In genomic region chr17:32445016-32445415, GRCm38 (mm10) we compare ENCODE assay signal across 18 mouse cellular contexts. TPM values are rescaled to one million over a fixed set of nuclear protein-coding genes. Genes with fewer than 3 reads are reported as not detected.
DNase-seq lines count a peak whose midpoint lies in the region; ATAC-seq and TF ChIP-seq lines count a peak whose summit lies in the region.
"Had no signal": no experiment of that assay in that cellular context is flagged by ENCODE, and none has a peak within 500 bp of the region (broad histone marks: within the 10 kb centered on the region; RNA-seq: fewer than 3 reads in every experiment).

No protein-coding gene starts in this region.

- H3K9ac ChIP-seq in midbrain, embryonic 15.5 days, result no peak overlapping the region
- H3K9ac ChIP-seq: embryonic facial prominence, embryonic 15.5 days; forebrain, embryonic 15.5 days; hindbrain, embryonic 13.5 days; liver, embryonic 12.5 days had no signal

- H3K4me2 ChIP-seq in midbrain, embryonic 15.5 days, result no peak overlapping the region
- H3K4me2 ChIP-seq: embryonic facial prominence, embryonic 15.5 days; forebrain, embryonic 15.5 days; hindbrain, embryonic 13.5 days; liver, embryonic 12.5 days had no signal

- WGBS in thymus, adult 2 months, result 87% methylated on average over 5 of the region's 5 CpGs
- 89% methylated on average over 5 of the region's 5 CpGs for WGBS in midbrain, embryonic 15.5 days

- peak; percentile 68 for DNase-seq in adrenal gland, postnatal 10 days
- DNase-seq in adrenal gland, adult 18-20 months (ENCODE audit: low spot score in 2 of 2), result no peak
- DNase-seq in lung, postnatal 14 days, result peak; percentile 8
- no peak for DNase-seq in lung, postnatal 25 days (ENCODE audit: low spot score)
- DNase-seq in gastrocnemius, postnatal 14 days, result peak; percentile 31
- peak; percentile 18 for DNase-seq in ovary, postnatal 36 days (ENCODE audit: low spot score)
- DNase-seq in thymus, adult 2 months, result no peak
- DNase-seq: cerebellum, postnatal 36 days; kidney, adult 18-20 months had no signal

- H3K36me3 ChIP-seq in thymus, adult 2 months (ENCODE audit: control insufficient read depth, insufficient read depth, low read length), result no peaks in the 10 kb centered on the region
- no peaks in the 10 kb centered on the region for H3K36me3 ChIP-seq in midbrain, embryonic 15.5 days (replicated peaks)
- H3K36me3 ChIP-seq: embryonic facial prominence, embryonic 15.5 days; forebrain, embryonic 15.5 days; hindbrain, embryonic 13.5 days; liver, embryonic 12.5 days had no signal

- no peaks in the 10 kb centered on the region for H3K27me3 ChIP-seq in thymus, adult 2 months (ENCODE audit: control insufficient read depth, insufficient read depth, low read length)
- H3K27me3 ChIP-seq in midbrain, embryonic 15.5 days (replicated peaks), result no peaks in the 10 kb centered on the region
- H3K27me3 ChIP-seq: embryonic facial prominence, embryonic 15.5 days; forebrain, embryonic 15.5 days; hindbrain, embryonic 13.5 days had no signal

- no peak for TF ChIP-seq POLR2A in thymus, adult 2 months (IDR thresholded peaks at IDR 0.05; ENCODE audit: control insufficient read depth, extremely low read depth, insufficient read depth, low read length, poor library complexity)

- H3K27ac ChIP-seq in thymus, adult 2 months (ENCODE audit: control insufficient read depth, insufficient read depth, low read length), result no peak overlapping the region; the same call in 1 of the 2 replicates
- no peak overlapping the region for H3K27ac ChIP-seq in midbrain, embryonic 15.5 days
- H3K27ac ChIP-seq: embryonic facial prominence, embryonic 15.5 days; forebrain, embryonic 15.5 days; hindbrain, embryonic 13.5 days; liver, embryonic 12.5 days had no signal

- no peaks in the 10 kb centered on the region for H3K4me1 ChIP-seq in thymus, adult 2 months (replicated peaks; ENCODE audit: control insufficient read depth, insufficient read depth, low read length)
- H3K4me1 ChIP-seq in midbrain, embryonic 15.5 days, result no peaks in the 10 kb centered on the region
- H3K4me1 ChIP-seq: embryonic facial prominence, embryonic 15.5 days; forebrain, embryonic 15.5 days; hindbrain, embryonic 13.5 days; liver, embryonic 12.5 days had no signal

- H3K4me3 ChIP-seq in thymus, adult 2 months (ENCODE audit: control insufficient read depth, insufficient read depth, low read length), result no peak overlapping the region
- H3K4me3 ChIP-seq in midbrain, embryonic 15.5 days, result no peak overlapping the region
- H3K4me3 ChIP-seq: embryonic facial prominence, embryonic 15.5 days; forebrain, embryonic 15.5 days; hindbrain, embryonic 13.5 days; liver, embryonic 12.5 days had no signal

- no peak for ATAC-seq in midbrain, embryonic 15.5 days (replicated peaks)
- ATAC-seq: forebrain, embryonic 15.5 days; liver, embryonic 12.5 days had no signal

- intact Hi-C loops in gastrocnemius, postnatal 14 days (cut with DNase I; ENCODE audit: low total_unique reads), result no loop called here

- H3K9me3 ChIP-seq in midbrain, embryonic 15.5 days, result no peaks in the 10 kb centered on the region
- H3K9me3 ChIP-seq: embryonic facial prominence, embryonic 15.5 days; hindbrain, embryonic 13.5 days had no signal

- no peak for TF ChIP-seq CTCF in thymus, adult 2 months (IDR thresholded peaks at IDR 0.05; ENCODE audit: borderline replicate concordance, control insufficient read depth, extremely low read depth, insufficient read depth, low read length, poor library complexity)

RNA-seq across cellular contexts. Expression of gene Cyp4f39, which starts 7.5 kb away (rescaled TPM):
- total RNA-seq in adrenal gland, postnatal 10 days (2021), result under 1 TPM; 0.36 to 0.45 TPM
- total RNA-seq in adrenal gland, adult 18-20 months (2021), result not detected
- under 1 TPM in 1 of 2 experiments, not detected in 1; 0.82 TPM for total RNA-seq in gastrocnemius, postnatal 14 days (2021)
- 1.1 and 2.0 TPM in 2 replicates for polyA plus RNA-seq in thymus, adult 2 months (2012; rRNA removed)
- polyA plus RNA-seq in midbrain, embryonic 15.5 days (2015; fragmentation: Nextera tagmentation; extraction: Ambion mirVana), result 0.84 and 1.5 TPM in 2 replicates
- total RNA-seq: gastrocnemius, postnatal 4 days; monocyte, adult 5-6 weeks; neutrophil, adult 5-6 weeks had no signal

RNA-seq across cellular contexts. Expression of gene Pglyrp2, which starts 21.0 kb away (rescaled TPM):
- total RNA-seq in adrenal gland, postnatal 10 days (2021), result 10 to 100 TPM; 13.5 to 36.1 TPM
- total RNA-seq in adrenal gland, adult 18-20 months (2021), result under 1 TPM; 0.17 to 0.54 TPM
- total RNA-seq in gastrocnemius, postnatal 14 days (2021), result not detected
- 202 and 206 TPM in 2 replicates for polyA plus RNA-seq in thymus, adult 2 months (2012; rRNA removed)
- polyA plus RNA-seq in midbrain, embryonic 15.5 days (2015; fragmentation: Nextera tagmentation; extraction: Ambion mirVana), result not detected in 2 replicates
- total RNA-seq: left cerebral cortex, postnatal 10 days had no signal
- polyA plus RNA-seq: forebrain, embryonic 15.5 days had no signal

RNA-seq across cellular contexts. Expression of gene Rasal3, which starts 41.6 kb away (rescaled TPM):
- 1 to 10 TPM; 4.5 to 4.9 TPM for total RNA-seq in adrenal gland, postnatal 10 days (2021)
- total RNA-seq in adrenal gland, adult 18-20 months (2021), result 1 to 10 TPM; 2.0 to 3.0 TPM
- under 1 TPM in 1 of 2 experiments, not detected in 1; 0.14 TPM for total RNA-seq in gastrocnemius, postnatal 14 days (2021)
- 541 and 555 TPM in 2 replicates for polyA plus RNA-seq in thymus, adult 2 months (2012; rRNA removed)
- 0.54 and 0.74 TPM in 2 replicates for polyA plus RNA-seq in midbrain, embryonic 15.5 days (2015; fragmentation: Nextera tagmentation; extraction: Ambion mirVana)

RNA-seq across cellular contexts. Expression of gene Wiz, which starts 55.8 kb away (rescaled TPM):
- 10 to 100 TPM; 38.3 to 44.9 TPM for total RNA-seq in adrenal gland, postnatal 10 days (2021)
- total RNA-seq in adrenal gland, adult 18-20 months (2021), result 10 to 100 TPM; 42.5 to 49.1 TPM
- 10 to 100 TPM; 14.3 to 15.3 TPM for total RNA-seq in gastrocnemius, postnatal 14 days (2021)
- 57.1 and 71.0 TPM in 2 replicates for polyA plus RNA-seq in thymus, adult 2 months (2012; rRNA removed)
- polyA plus RNA-seq in midbrain, embryonic 15.5 days (2015; fragmentation: Nextera tagmentation; extraction: Ambion mirVana), result 46.7 and 47.8 TPM in 2 replicates

Comparison
In these comparisons a context has a peak if more than half of its experiments do, and no peak if none do; other contexts are left out.
1. DNase-seq: peak in adrenal gland, postnatal 10 days (single experiment), lung, postnatal 14 days (single experiment), gastrocnemius, postnatal 14 days (single experiment) and ovary, postnatal 36 days (single experiment); none in adrenal gland, adult 18-20 months (0 of 2), lung, postnatal 25 days (single experiment) and thymus, adult 2 months (single experiment).
2. RNA of gene Pglyrp2, which starts 21.0 kb away (total RNA-seq): 13.5 to 36.1 TPM in adrenal gland, postnatal 10 days; 0.17 to 0.54 TPM in adrenal gland, adult 18-20 months and not detected in gastrocnemius, postnatal 14 days; every median in the first group is over 4 times any median in the second.